Mouse (Mus musculus): ENCODE data around the gene Polr2f.

- TF ChIP-seq CTCF (IDR thresholded peaks at IDR 0.05; ENCODE audit: control insufficient read depth, insufficient read depth, insufficient read length) (peak; percentile 57), MYOG (IDR thresholded peaks at IDR 0.05; ENCODE audit: control insufficient read depth, extremely low read depth, insufficient read length) (no peak), MYOD1 (IDR thresholded peaks at IDR 0.05; ENCODE audit: control insufficient read depth, insufficient read length, low read depth) (no peak), USF1 (IDR thresholded peaks at IDR 0.05; ENCODE audit: low read depth) (no peak), MAX (IDR thresholded peaks at IDR 0.05) (no peak)
Observed at GRCm38 (mm10) chr15:79093083-79093839, 47.5 kb upstream of the Polr2f start.
